Mouse (Mus musculus) heart, postnatal 0 days (tissue): ENCODE measurements around the gene Fgfr2. TPM values are rescaled to one million over a fixed set of nuclear protein-coding genes. Genes with fewer than 3 reads are reported as not detected.
A peak's percentile ranks its signal among the peaks of the same experiment; 100 is the strongest.

Experiments used
- ATAC-seq: fragments of 200-750 bp; cut with Nextera tagmentation; 2 replicates; pipeline ENCODE4 v1.8.0; 2017; ENCODE audit warnings: low read depth, moderate number of reproducible peaks, moderate library complexity; ENCODE audit not compliant: insufficient read depth
- DNase-seq: peaks from one replicate; pipeline ENCODE4 v3.0.0-alpha.2; 2016; ENCODE audit warnings: low spot score
- H3K27ac ChIP-seq: fragments of 300-500 bp; sonication (generic); 2 replicates; pipeline ENCODE4 v1.5.1; 2014; ENCODE audit warnings: low read depth, mild to moderate bottlenecking
- H3K27me3 ChIP-seq: fragments of 300-500 bp; sonication (generic); 2 replicates; pipeline ENCODE4 v1.6.1; 2014; ENCODE audit warnings: low read length, mixed read lengths; ENCODE audit not compliant: control insufficient read depth, insufficient read depth
- H3K36me3 ChIP-seq: fragments of 300-500 bp; sonication (generic); replicated peaks from 2 replicates; pipeline ENCODE4 v1.6.1; 2014; ENCODE audit warnings: low read length, mixed read lengths; ENCODE audit not compliant: control insufficient read depth, insufficient read depth
- H3K4me1 ChIP-seq: fragments of 300-500 bp; sonication (generic); 2 replicates; pipeline ENCODE4 v1.6.1; 2014; ENCODE audit warnings: antibody characterized with exemption; ENCODE audit not compliant: control insufficient read depth, insufficient read depth
- H3K4me2 ChIP-seq: fragments of 300-500 bp; sonication (generic); 2 replicates; pipeline ENCODE4 v1.6.1; 2014; ENCODE audit warnings: low read depth, mild to moderate bottlenecking, low read length, moderate library complexity
- H3K4me3 ChIP-seq: fragments of 300-500 bp; sonication (generic); 2 replicates; pipeline ENCODE4 v1.5.1; 2014; ENCODE audit warnings: low read depth, low read length
- H3K9ac ChIP-seq: fragments of 300-500 bp; sonication (generic); replicated peaks from 2 replicates; pipeline ENCODE4 v1.6.1; 2014; ENCODE audit warnings: low read depth, low read length, mixed read lengths
- H3K9me3 ChIP-seq: fragments of 300-500 bp; sonication (generic); replicated peaks from 2 replicates; pipeline ENCODE4 v1.6.1; 2016; ENCODE audit warnings: low read length; ENCODE audit not compliant: control insufficient read depth
- CTCF ChIP-seq: IDR thresholded peaks from 2 replicates; pipeline ENCODE4 v1.5.1; 2016; ENCODE audit warnings: antibody characterized with exemption, control low read depth, low read depth
- EP300 ChIP-seq: IDR thresholded peaks from 2 replicates; pipeline ENCODE4 v1.6.1; 2016; ENCODE audit warnings: antibody characterized with exemption, low read depth
- WGBS: fragments of 180-500 bp; shearing (Covaris S2); extraction: QIAGEN DNeasy Blood & Tissue Kit; methylation state at CpG from one replicate; pipeline ENCODE4 v1.1.7; 2014; 5-methylcytosine and 5-hydroxymethylcytosine counted together
- polyA plus RNA-seq: library from polyadenylated mRNA; unstranded; fragments of >200 nt; fragmentation: Nextera tagmentation; extraction: Ambion mirVana; gene quantifications from 2 replicates; pipeline ENCODE4 v1.2.1, GENCODE M21; 2015
- total RNA-seq: library from RNA; depleted of rRNA; stranded (reverse); fragments of >200 nt; gene quantifications from 2 replicates; pipeline ENCODE4 v1.2.3, GENCODE M21; 2014; ENCODE audit warnings: low replicate concordance

Fgfr2 gene
- total and polyA plus RNA-seq, 2 experiments from 2014 or later = 3.8 to 11.5 TPM

GRCm38 (mm10) chr7:130922981-130923731 lies 2200.0 kb downstream of the Fgfr2 start:
- TF ChIP-seq EP300 = no peak
- no peak for TF ChIP-seq CTCF
- WGBS = 60% methylated on average over 13 of the region's 13 CpGs
- no peaks in the 10 kb centered on the region for H3K36me3 ChIP-seq
- H3K4me2 ChIP-seq = no peak overlapping the region
- no peak for DNase-seq
- H3K9me3 ChIP-seq = no peaks in the 10 kb centered on the region
- H3K9ac ChIP-seq = no peak overlapping the region
- H3K27ac ChIP-seq = peak overlapping the region; percentile 41; the same call in 1 of the 2 replicates
- no peaks in the 10 kb centered on the region for H3K27me3 ChIP-seq
- no peak for ATAC-seq
- no peaks in the 10 kb centered on the region for H3K4me1 ChIP-seq
- no peak overlapping the region for H3K4me3 ChIP-seq

- no peak overlapping the region for H3K27ac ChIP-seq
- TF ChIP-seq CTCF = no peak
- no peak for TF ChIP-seq EP300
- H3K4me3 ChIP-seq = no peak overlapping the region
- no peaks in the 10 kb centered on the region for H3K4me1 ChIP-seq
- H3K36me3 ChIP-seq = peaks cover 9% of the 10 kb centered on the region; the same call in 1 of the 2 replicates
- no peak overlapping the region for H3K4me2 ChIP-seq
- WGBS = 62% methylated on average over 2 of the region's 2 CpGs
- H3K9me3 ChIP-seq = no peaks in the 10 kb centered on the region
- no peak for DNase-seq
- H3K9ac ChIP-seq = no peak overlapping the region
- H3K27me3 ChIP-seq = no peaks in the 10 kb centered on the region
- ATAC-seq = no peak
These were observed 2204.9 kb downstream of the Fgfr2 start for GRCm38 (mm10) chr7:130918260-130918659.

- Histone ChIP-seq H3K27ac (no peak overlapping the region), H3K9me3 (no peaks in the 10 kb centered on the region), H3K27me3 (no peaks in the 10 kb centered on the region), H3K4me1 (no peaks in the 10 kb centered on the region), H3K9ac (no peak overlapping the region), H3K4me3 (no peak overlapping the region), H3K4me2 (no peak overlapping the region), H3K36me3 (peaks cover 36% of the 10 kb centered on the region)
- WGBS = 37% methylated on average over 5 of the region's 5 CpGs
- TF ChIP-seq EP300 (no peak), CTCF (peak; percentile 77)
- ATAC-seq (no peak), DNase-seq (peak; percentile 56)
These were observed 2208.3 kb downstream of the Fgfr2 start for GRCm38 (mm10) chr7:130914693-130915363.

- H3K27ac ChIP-seq = no peak overlapping the region
- peaks cover 59% of the 10 kb centered on the region for H3K36me3 ChIP-seq
- H3K9ac ChIP-seq = no peak overlapping the region
- no peaks in the 10 kb centered on the region for H3K27me3 ChIP-seq
- WGBS = 85% methylated on average over 14 of the region's 14 CpGs
- H3K4me3 ChIP-seq = no peak overlapping the region
- ATAC-seq = no peak
- no peaks in the 10 kb centered on the region for H3K9me3 ChIP-seq
- H3K4me1 ChIP-seq = no peaks in the 10 kb centered on the region
- DNase-seq = no peak
- TF ChIP-seq CTCF (no peak), EP300 (no peak)
- no peak overlapping the region for H3K4me2 ChIP-seq
These were observed 2212.3 kb downstream of the Fgfr2 start for GRCm38 (mm10) chr7:130910841-130911240.

GRCm38 (mm10) chr7:130904571-130905365 lies 2218.4 kb downstream of the Fgfr2 start:
- H3K4me3 ChIP-seq = no peak overlapping the region
- no peaks in the 10 kb centered on the region for H3K9me3 ChIP-seq
- H3K4me2 ChIP-seq = no peak overlapping the region
- H3K9ac ChIP-seq = no peak overlapping the region
- H3K4me1 ChIP-seq = no peaks in the 10 kb centered on the region
- ATAC-seq = no peak
- TF ChIP-seq EP300 (no peak), CTCF (no peak)
- WGBS = 91% methylated on average over 13 of the region's 13 CpGs
- H3K36me3 ChIP-seq = peaks cover 73% of the 10 kb centered on the region
- no peaks in the 10 kb centered on the region for H3K27me3 ChIP-seq
- no peak for DNase-seq
- H3K27ac ChIP-seq = no peak overlapping the region
